Mouse (Mus musculus): ENCODE results near the gene Poln.
A peak's percentile ranks its signal among the peaks of the same experiment; 100 is the strongest.

Gene Poln

GRCm38 (mm10) chr5:34186391-34186790 is 17.1 kb upstream of the Poln start:
- peak; percentile 62 for DNase-seq

GRCm38 (mm10) chr5:34185791-34186190 is 16.5 kb upstream of the Poln start:
- no peak for DNase-seq

GRCm38 (mm10) chr5:34185051-34185580 is 15.9 kb upstream of the Poln start:
- peak; percentile 21 for DNase-seq

GRCm38 (mm10) chr5:34183976-34184375 is 14.7 kb upstream of the Poln start:
- DNase-seq: peak; percentile 36

GRCm38 (mm10) chr5:34183156-34183880 is 14.1 kb upstream of the Poln start:
- peak; percentile 53 for DNase-seq

GRCm38 (mm10) chr5:34182486-34182885 is 13.2 kb upstream of the Poln start:
- DNase-seq: peak; percentile 52

- peak; percentile 16 for DNase-seq
Measured at GRCm38 (mm10) chr5:34177821-34178220, 8.6 kb upstream of the Poln start.

GRCm38 (mm10) chr5:34177091-34177490 is 7.8 kb upstream of the Poln start:
- DNase-seq: peak; percentile 72

- DNase-seq: peak; percentile 60
Measured at GRCm38 (mm10) chr5:34176691-34177090, 7.4 kb upstream of the Poln start.

- peak; percentile 71 for DNase-seq
Measured at GRCm38 (mm10) chr5:34175403-34175694, 6.1 kb upstream of the Poln start.

GRCm38 (mm10) chr5:34174550-34175402 is 5.5 kb upstream of the Poln start:
- DNase-seq: peak; percentile 58

GRCm38 (mm10) chr5:34174021-34174420 is 4.8 kb upstream of the Poln start:
- DNase-seq: peak; percentile 34

- peak; percentile 49 for DNase-seq
Measured at GRCm38 (mm10) chr5:34170726-34171125, 1.5 kb upstream of the Poln start.

GRCm38 (mm10) chr5:34169954-34170353 is 706 bp upstream of the Poln start:
- no peak for DNase-seq

GRCm38 (mm10) chr5:34167857-34168256 is 1.4 kb downstream of the Poln start:
- no peak for DNase-seq

- DNase-seq: no peak
Measured at GRCm38 (mm10) chr5:34165793-34166192, 3.5 kb downstream of the Poln start.

- no peak for DNase-seq
Measured at GRCm38 (mm10) chr5:34148476-34148875, 20.8 kb downstream of the Poln start.

- DNase-seq: no peak
Measured at GRCm38 (mm10) chr5:34147554-34147953, 21.7 kb downstream of the Poln start.

GRCm38 (mm10) chr5:34139751-34140150 is 29.5 kb downstream of the Poln start:
- peak; percentile 15 for DNase-seq

GRCm38 (mm10) chr5:34132731-34133130 is 36.5 kb downstream of the Poln start:
- no peak for DNase-seq

- no peak for DNase-seq
Measured at GRCm38 (mm10) chr5:34124131-34124530, 45.1 kb downstream of the Poln start.

GRCm38 (mm10) chr5:34119121-34119856 is 50.0 kb downstream of the Poln start:
- peak; percentile 62 for DNase-seq

- DNase-seq: no peak
Measured at GRCm38 (mm10) chr5:34105681-34106080, 63.6 kb downstream of the Poln start.
